Mouse (Mus musculus) neural tube, embryonic 14.5 days (tissue): Measurements from ENCODE around the gene Rab7b. TPM values are rescaled to one million over a fixed set of nuclear protein-coding genes. Genes with fewer than 3 reads are reported as not detected.

Experiments used
- ATAC-seq: fragments of 200-750 bp; cut with Nextera tagmentation; 2 replicates; pipeline ENCODE4 v1.8.0; 2017; ENCODE audit warnings: low read depth, mild to moderate bottlenecking, moderate TSS enrichment, moderate library complexity
- H3K27ac ChIP-seq: fragments of 300-500 bp; sonication (generic); 2 replicates; pipeline ENCODE4 v1.5.1; 2014; ENCODE audit warnings: low read depth, mild to moderate bottlenecking, control low read depth, low read length, moderate library complexity, mixed read lengths
- H3K27me3 ChIP-seq: fragments of 300-500 bp; sonication (generic); 2 replicates; pipeline ENCODE4 v1.6.1; 2014; ENCODE audit warnings: low read length; ENCODE audit not compliant: control insufficient read depth, insufficient read depth
- H3K36me3 ChIP-seq: fragments of 300-500 bp; sonication (generic); 2 replicates; pipeline ENCODE4 v1.6.1; 2014; ENCODE audit warnings: low read length, mixed read lengths; ENCODE audit not compliant: control insufficient read depth, insufficient read depth
- H3K4me1 ChIP-seq: fragments of 300-500 bp; sonication (generic); 2 replicates; pipeline ENCODE4 v1.6.1; 2014; ENCODE audit warnings: low read length; ENCODE audit not compliant: control insufficient read depth, insufficient read depth
- H3K4me2 ChIP-seq: fragments of 300-500 bp; sonication (generic); 2 replicates; pipeline ENCODE4 v1.6.1; 2014; ENCODE audit warnings: mild to moderate bottlenecking, low read depth, low read length, control low read depth
- H3K4me3 ChIP-seq: fragments of 300-500 bp; sonication (generic); 2 replicates; pipeline ENCODE4 v1.5.1; 2014; ENCODE audit warnings: low read depth, low read length, control low read depth, mixed read lengths
- H3K9ac ChIP-seq: fragments of 300-500 bp; sonication (generic); replicated peaks from 2 replicates; pipeline ENCODE4 v1.6.1; 2014; ENCODE audit warnings: low read depth, mild to moderate bottlenecking, control low read depth, low read length, mixed read lengths
- H3K9me3 ChIP-seq: fragments of 300-500 bp; sonication (generic); 2 replicates; pipeline ENCODE4 v1.6.1; 2016; ENCODE audit warnings: low read length; ENCODE audit not compliant: control insufficient read depth
- WGBS: fragments of 180-500 bp; shearing (Covaris S2); extraction: QIAGEN DNeasy Blood & Tissue Kit; methylation state at CpG from one replicate; pipeline ENCODE4 v1.1.7; 2014; 5-methylcytosine and 5-hydroxymethylcytosine counted together
- polyA plus RNA-seq: library from polyadenylated mRNA; unstranded; fragments of >200 nt; fragmentation: Nextera tagmentation; extraction: Ambion mirVana; gene quantifications from 2 replicates; pipeline ENCODE4 v1.2.1, GENCODE M21; 2014

Gene Rab7b
- polyA plus RNA-seq, 1 experiment from 2014 or later, result 0.48 TPM

GRCm38 (mm10) chr1:131743868-131744464 is 55.5 kb downstream of the Rab7b start, which contains the start of gene Slc26a9:
TSS of gene Slc26a9 (plus strand) at chr1:131744022.
- no peak within 1 kb of the TSS for H3K4me2 ChIP-seq
- 72% methylated on average over 10 of the region's 10 CpGs for WGBS

GRCm38 (mm10) chr1:131745391-131745790 is 56.9 kb downstream of the Rab7b start:
- Histone ChIP-seq H3K4me2 (no peak overlapping the region), H3K27me3 (no peaks in the 10 kb centered on the region), H3K27ac (no peak overlapping the region), H3K4me1 (no peaks in the 10 kb centered on the region), H3K36me3 (no peaks in the 10 kb centered on the region), H3K9me3 (no peaks in the 10 kb centered on the region), H3K4me3 (no peak overlapping the region), H3K9ac (no peak overlapping the region)
- 62% methylated on average over 5 of the region's 5 CpGs for WGBS
- ATAC-seq, result no peak

More at GRCm38 (mm10) chr1:131743868-131744464, 55.5 kb downstream of the Rab7b start, which contains the start of gene Slc26a9:
- no peaks in the 10 kb centered on the region for H3K36me3 ChIP-seq
- ATAC-seq, result no peak
- no peak within 1 kb of the TSS for H3K4me3 ChIP-seq
- H3K27ac ChIP-seq, result no peak within 1 kb of the TSS
- no peaks in the 10 kb centered on the region for H3K27me3 ChIP-seq
- H3K4me1 ChIP-seq, result no peaks in the 10 kb centered on the region
- H3K9ac ChIP-seq, result no peak within 1 kb of the TSS
- no peaks in the 10 kb centered on the region for H3K9me3 ChIP-seq

GRCm38 (mm10) chr1:131747761-131748160 is 59.3 kb downstream of the Rab7b start:
- no peak overlapping the region for H3K4me3 ChIP-seq
- H3K27ac ChIP-seq, result no peak overlapping the region
- no peaks in the 10 kb centered on the region for H3K4me1 ChIP-seq
- H3K27me3 ChIP-seq, result no peaks in the 10 kb centered on the region
- WGBS, result 52% methylated on average over 2 of the region's 2 CpGs
- H3K9ac ChIP-seq, result no peak overlapping the region
- no peaks in the 10 kb centered on the region for H3K9me3 ChIP-seq
- H3K36me3 ChIP-seq, result no peaks in the 10 kb centered on the region
- ATAC-seq, result no peak
- H3K4me2 ChIP-seq, result no peak overlapping the region

GRCm38 (mm10) chr1:131748636-131749035 is 60.1 kb downstream of the Rab7b start:
- no peaks in the 10 kb centered on the region for H3K27me3 ChIP-seq
- 89% methylated on average over 2 of the region's 2 CpGs for WGBS
- no peak for ATAC-seq
- no peaks in the 10 kb centered on the region for H3K36me3 ChIP-seq
- H3K9me3 ChIP-seq, result no peaks in the 10 kb centered on the region
- H3K4me3 ChIP-seq, result no peak overlapping the region
- no peak overlapping the region for H3K27ac ChIP-seq
- no peak overlapping the region for H3K9ac ChIP-seq
- H3K4me1 ChIP-seq, result no peaks in the 10 kb centered on the region
- no peak overlapping the region for H3K4me2 ChIP-seq

GRCm38 (mm10) chr1:131749706-131750545 is 61.4 kb downstream of the Rab7b start:
- WGBS, result 76% methylated on average over 15 of the region's 15 CpGs
- no peak overlapping the region for H3K4me2 ChIP-seq
- no peaks in the 10 kb centered on the region for H3K27me3 ChIP-seq
- ATAC-seq, result no peak
- H3K4me1 ChIP-seq, result no peaks in the 10 kb centered on the region
- no peaks in the 10 kb centered on the region for H3K36me3 ChIP-seq
- H3K9me3 ChIP-seq, result no peaks in the 10 kb centered on the region
- H3K9ac ChIP-seq, result no peak overlapping the region
- H3K27ac ChIP-seq, result no peak overlapping the region
- no peak overlapping the region for H3K4me3 ChIP-seq

- Histone ChIP-seq H3K36me3 (no peaks in the 10 kb centered on the region), H3K4me3 (no peak overlapping the region), H3K27me3 (no peaks in the 10 kb centered on the region), H3K9me3 (no peaks in the 10 kb centered on the region), H3K9ac (no peak overlapping the region), H3K4me2 (no peak overlapping the region), H3K4me1 (no peaks in the 10 kb centered on the region), H3K27ac (no peak overlapping the region)
- ATAC-seq, result no peak
- WGBS, result 84% methylated on average over 3 of the region's 3 CpGs
Observed at GRCm38 (mm10) chr1:131751181-131751890, 62.8 kb downstream of the Rab7b start.

- no peak overlapping the region for H3K4me2 ChIP-seq
- ATAC-seq, result no peak
Observed at GRCm38 (mm10) chr1:131751891-131752311, 63.4 kb downstream of the Rab7b start.

GRCm38 (mm10) chr1:131754212-131754829 is 65.8 kb downstream of the Rab7b start:
- WGBS, result 82% methylated on average over 3 of the region's 3 CpGs
- Histone ChIP-seq H3K27me3 (no peaks in the 10 kb centered on the region), H3K4me1 (no peaks in the 10 kb centered on the region), H3K4me3 (no peak overlapping the region), H3K9me3 (no peaks in the 10 kb centered on the region), H3K36me3 (no peaks in the 10 kb centered on the region), H3K4me2 (no peak overlapping the region), H3K27ac (no peak overlapping the region), H3K9ac (no peak overlapping the region)
- ATAC-seq, result no peak

More at GRCm38 (mm10) chr1:131751891-131752311, 63.4 kb downstream of the Rab7b start:
- no peak overlapping the region for H3K4me3 ChIP-seq
- H3K4me1 ChIP-seq, result no peaks in the 10 kb centered on the region
- no peak overlapping the region for H3K27ac ChIP-seq
- H3K9me3 ChIP-seq, result no peaks in the 10 kb centered on the region
- WGBS, result 60% methylated on average over 10 of the region's 10 CpGs
- H3K9ac ChIP-seq, result no peak overlapping the region
- no peaks in the 10 kb centered on the region for H3K36me3 ChIP-seq
- no peaks in the 10 kb centered on the region for H3K27me3 ChIP-seq
